Mouse (Mus musculus): ENCODE data around the gene Itgb8. TPM values are rescaled to one million over a fixed set of nuclear protein-coding genes. Genes with fewer than 3 reads are reported as not detected.

Gene Itgb8
- total and polyA plus RNA-seq, 3 experiments: not detected

DNA sequence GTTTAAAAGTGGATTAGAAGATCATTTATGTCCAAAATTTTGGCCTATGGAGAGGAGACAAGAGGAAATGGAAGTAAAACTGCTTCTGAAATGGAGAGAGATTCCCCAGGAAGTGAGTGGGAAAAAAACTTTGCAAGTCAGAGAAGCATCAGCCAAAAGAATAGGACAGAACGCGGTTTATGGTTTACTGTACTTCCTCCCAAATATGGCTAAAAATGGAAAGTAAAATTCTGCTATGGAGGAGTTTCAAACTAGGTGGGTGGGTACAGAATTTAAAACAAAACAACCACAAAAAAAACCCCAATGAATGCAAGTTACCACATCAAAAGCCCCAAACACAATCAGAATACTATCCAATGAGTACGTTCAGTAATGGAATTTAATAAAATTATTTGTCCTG is 90.8 kb downstream of the Itgb8 start:
- no peak overlapping the region for H3K4me3 ChIP-seq (replicated peaks in 1 of 3; ENCODE audit: low read depth in 2 of 3, low read length in 2 of 3, poor library complexity in 1 of 3)

DNA sequence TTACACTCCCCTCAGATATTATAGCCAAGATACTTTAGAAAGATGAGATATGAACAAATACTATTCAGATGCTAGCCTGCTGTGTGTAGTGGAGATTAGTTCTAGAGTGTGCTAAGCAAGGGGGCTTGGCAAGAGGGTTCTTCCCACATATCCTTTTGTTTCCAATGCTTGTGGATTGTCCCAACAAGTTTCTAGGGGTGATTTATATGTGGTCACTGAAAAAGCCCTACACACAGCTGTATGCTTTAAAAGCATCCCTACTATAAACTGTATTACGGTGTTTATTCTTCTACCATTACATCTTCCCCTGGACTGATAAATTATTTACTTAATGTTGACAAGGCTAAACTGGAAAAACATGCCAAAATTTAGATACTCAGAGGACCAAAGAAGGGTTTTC is 92.6 kb downstream of the Itgb8 start:
- Histone ChIP-seq H3K4me2 (ENCODE audit: insufficient read depth, low read depth, poor library complexity, severe bottlenecking) (no peak overlapping the region), H3K4me1 (ENCODE audit: control insufficient read depth in 1 of 2, insufficient read depth in 2 of 2) (peaks cover 3 to 21% of the 10 kb centered on the region in 2 experiments; a peak in 3 of 4 replicates), H3K27ac (ENCODE audit: insufficient read depth, low read depth) (no peak overlapping the region), H3K79me2 (replicated peaks; ENCODE audit: control insufficient read depth, extremely low read depth, insufficient read depth, poor library complexity, severe bottlenecking) (no peaks in the 10 kb centered on the region), H3K9me3 (replicated peaks; ENCODE audit: low read length) (no peaks in the 10 kb centered on the region), H3K27me3 (replicated peaks) (no peaks in the 10 kb centered on the region), H3K36me3 (replicated peaks in 1 of 2; ENCODE audit: control insufficient read depth in 1 of 2, insufficient read depth in 1 of 2, low read length in 1 of 2) (no peaks in the 10 kb centered on the region), H3K4me3 (replicated peaks in 1 of 3; ENCODE audit: low read depth in 2 of 3, low read length in 2 of 3, poor library complexity in 1 of 3) (no peak overlapping the region), H3K9ac (ENCODE audit: insufficient read depth, low read depth) (no peak overlapping the region)
- TF ChIP-seq NRF1 (IDR thresholded peaks at IDR 0.05; ENCODE audit: low read depth, low read length) (no peak), MEF2A (IDR thresholded peaks at IDR 0.05; ENCODE audit: borderline replicate concordance, low read depth, low read length) (no peak), SMC3 (IDR thresholded peaks at IDR 0.05; ENCODE audit: low read depth, low read length) (no peak), CHD2 (IDR thresholded peaks at IDR 0.05; ENCODE audit: low read length) (no peak), EP300 (IDR thresholded peaks at IDR 0.05; ENCODE audit: low read length) (no peak), IRF4 (IDR thresholded peaks at IDR 0.05; ENCODE audit: low read depth, low read length) (no peak), RAD21 (IDR thresholded peaks at IDR 0.05; ENCODE audit: low read depth, low read length) (no peak), ZNF384 (IDR thresholded peaks at IDR 0.05; ENCODE audit: low read depth, low read length) (no peak), SIN3A (IDR thresholded peaks at IDR 0.05; ENCODE audit: low read length) (no peak), PAX5 (IDR thresholded peaks at IDR 0.05; ENCODE audit: low read length) (no peak), MXI1 (IDR thresholded peaks at IDR 0.05; ENCODE audit: low read depth, low read length) (no peak)
- DNase-seq (ENCODE audit: extremely low read depth): no peak
- dilution Hi-C loops (cut with MboI; ENCODE audit: extremely low pct_ligation_motif_present, extremely low pct_unique_long_range_greater_than_20kb, low sequenced_read_pairs): no loop called here
- in situ Hi-C loops (cut with MboI; ENCODE audit: low pct_ligation_motif_present, low pct_unique_long_range_greater_than_20kb, low sequenced_read_pairs): no loop called here

More for the DNA sequence above, 90.8 kb downstream of the Itgb8 start:
- no peak for DNase-seq (ENCODE audit: extremely low read depth)
- Histone ChIP-seq H3K27me3 (replicated peaks) (no peaks in the 10 kb centered on the region), H3K27ac (ENCODE audit: insufficient read depth, low read depth) (no peak overlapping the region), H3K9me3 (replicated peaks; ENCODE audit: low read length) (no peaks in the 10 kb centered on the region), H3K9ac (ENCODE audit: insufficient read depth, low read depth) (no peak overlapping the region), H3K36me3 (replicated peaks in 1 of 2; ENCODE audit: control insufficient read depth in 1 of 2, insufficient read depth in 1 of 2, low read length in 1 of 2) (no peaks in the 10 kb centered on the region), H3K79me2 (replicated peaks; ENCODE audit: control insufficient read depth, extremely low read depth, insufficient read depth, poor library complexity, severe bottlenecking) (no peaks in the 10 kb centered on the region), H3K4me1 (ENCODE audit: control insufficient read depth in 1 of 2, insufficient read depth in 2 of 2) (peaks cover 3 to 21% of the 10 kb centered on the region in 2 experiments; a peak in 3 of 4 replicates), H3K4me2 (ENCODE audit: insufficient read depth, low read depth, poor library complexity, severe bottlenecking) (no peak overlapping the region; the same call in 1 of the 2 replicates)
- no peak for TF ChIP-seq ZMIZ1 (IDR thresholded peaks at IDR 0.05; ENCODE audit: low read depth, low read length)
- no peak for TF ChIP-seq PAX5 (IDR thresholded peaks at IDR 0.05; ENCODE audit: low read length)
- peak; percentile 58; the same call in 1 of the 2 replicates for TF ChIP-seq EP300 (IDR thresholded peaks at IDR 0.05; ENCODE audit: low read length)
- no peak for TF ChIP-seq UBTF (IDR thresholded peaks at IDR 0.05; ENCODE audit: low read depth, low read length)
- peak; percentile 36; the same call in 1 of the 2 replicates for TF ChIP-seq ETS1 (conservative IDR thresholded peaks at IDR 0.05; ENCODE audit: low read depth, low read length)
- peak; percentile 31; the same call in 1 of the 2 replicates for TF ChIP-seq BHLHE40 (IDR thresholded peaks at IDR 0.05; ENCODE audit: low read depth, low read length)
- no peak for TF ChIP-seq TCF12 (IDR thresholded peaks at IDR 0.05; ENCODE audit: low read depth, low read length)
- TF ChIP-seq SMC3 (IDR thresholded peaks at IDR 0.05; ENCODE audit: low read depth, low read length): no peak
- 0 out of 2 replicates have a peak, but pooled peaks have one; percentile 17 for TF ChIP-seq MAFK (IDR thresholded peaks at IDR 0.05; ENCODE audit: insufficient replicate concordance, low read length)
- no peak for TF ChIP-seq MAZ (IDR thresholded peaks at IDR 0.05; ENCODE audit: low read depth, low read length)
- no peak for TF ChIP-seq USF1 (IDR thresholded peaks at IDR 0.05; ENCODE audit: low read depth, low read length)
- no peak for TF ChIP-seq ZC3H11A (IDR thresholded peaks at IDR 0.05; ENCODE audit: low read depth, low read length)
- TF ChIP-seq CHD1 (IDR thresholded peaks at IDR 0.05; ENCODE audit: low read depth, low read length): no peak
- peak; percentile 14; the same call in 1 of the 2 replicates for TF ChIP-seq IRF4 (IDR thresholded peaks at IDR 0.05; ENCODE audit: low read depth, low read length)
- TF ChIP-seq ZNF384 (IDR thresholded peaks at IDR 0.05; ENCODE audit: low read depth, low read length): peak; percentile 27; the same call in 1 of the 2 replicates
- peak; percentile 73 for TF ChIP-seq MEF2A (IDR thresholded peaks at IDR 0.05; ENCODE audit: borderline replicate concordance, low read depth, low read length)
- TF ChIP-seq GABPA (IDR thresholded peaks at IDR 0.05; ENCODE audit: insufficient replicate concordance, low read depth, low read length): no peak
- TF ChIP-seq CHD2 (IDR thresholded peaks at IDR 0.05; ENCODE audit: low read length): no peak
- TF ChIP-seq NRF1 (IDR thresholded peaks at IDR 0.05; ENCODE audit: low read depth, low read length): no peak
- in situ Hi-C loops (cut with MboI; ENCODE audit: low pct_ligation_motif_present, low pct_unique_long_range_greater_than_20kb, low sequenced_read_pairs) (no loop called here), dilution Hi-C loops (cut with MboI; ENCODE audit: extremely low pct_ligation_motif_present, extremely low pct_unique_long_range_greater_than_20kb, low sequenced_read_pairs) (no loop called here)
